Mouse (Mus musculus): ENCODE data around the gene St5. TPM values are rescaled to one million over a fixed set of nuclear protein-coding genes. Genes with fewer than 3 reads are reported as not detected.

Gene St5
- polyA plus RNA-seq, 1 experiment from 2014 or later, result 25.3 TPM

DNA sequence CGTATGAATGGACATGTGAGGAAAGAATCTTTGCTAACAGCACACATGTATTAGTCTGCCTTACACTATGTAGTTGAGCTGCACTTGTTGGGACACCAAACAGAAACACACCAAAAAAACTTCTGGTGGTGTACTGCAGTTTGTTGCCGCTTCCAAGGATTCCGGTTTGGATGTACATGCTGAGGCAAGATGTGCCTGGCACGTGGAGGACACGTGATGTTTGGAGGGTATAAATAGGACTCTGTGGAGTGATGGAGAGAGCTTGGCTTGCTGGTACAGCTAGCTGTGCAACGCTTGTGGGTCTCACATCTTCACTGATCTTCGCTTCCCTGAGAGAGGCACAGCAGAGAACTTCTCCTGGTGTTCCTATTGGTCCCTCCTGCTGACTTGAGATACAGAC is 129.2 kb downstream of the St5 start:
- Histone ChIP-seq H3K9me3 (replicated peaks) (no peaks in the 10 kb centered on the region), H3K4me3 (no peak overlapping the region), H3K4me2 (no peak overlapping the region), H3K9ac (no peak overlapping the region), H3K27me3 (replicated peaks) (no peaks in the 10 kb centered on the region), H3K27ac (no peak overlapping the region), H3K36me3 (peaks cover 2% of the 10 kb centered on the region; the same call in 1 of the 2 replicates), H3K4me1 (peaks cover 12% of the 10 kb centered on the region)
- 85% methylated on average over 7 of the region's 7 CpGs for WGBS (ENCODE audit: insufficient replicate concordance)
- ATAC-seq, result no peak

DNA sequence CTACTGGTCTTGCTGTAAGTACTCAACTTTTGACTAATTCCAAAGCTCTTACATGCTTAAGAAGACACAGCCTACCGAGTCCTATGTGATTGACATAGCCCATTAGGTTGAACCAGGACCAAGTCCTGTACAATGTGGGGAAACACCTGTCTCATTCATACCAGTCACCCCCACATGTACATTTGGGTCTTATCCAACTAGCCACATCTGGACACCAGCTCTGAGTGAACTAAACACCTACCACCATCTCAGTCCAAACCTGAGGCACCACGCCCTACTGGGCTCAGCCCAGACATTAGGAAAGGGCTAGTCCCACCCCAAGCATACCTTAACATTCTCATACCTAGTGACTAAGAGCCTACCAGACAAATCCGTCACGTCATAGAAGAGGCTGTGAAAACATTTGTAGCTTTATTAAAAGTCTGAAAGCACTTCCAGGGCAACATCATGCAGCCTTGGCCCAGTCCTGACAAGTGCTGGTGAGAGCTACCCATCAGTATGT is 135.0 kb downstream of the St5 start:
- Histone ChIP-seq H3K4me3 (no peak overlapping the region), H3K36me3 (peaks cover 18% of the 10 kb centered on the region; the same call in 1 of the 2 replicates), H3K9ac (no peak overlapping the region), H3K27ac (no peak overlapping the region), H3K9me3 (replicated peaks) (no peaks in the 10 kb centered on the region), H3K4me1 (peaks cover 18% of the 10 kb centered on the region), H3K27me3 (replicated peaks) (no peaks in the 10 kb centered on the region), H3K4me2 (no peak overlapping the region)
- ATAC-seq, result no peak; the same call in 1 of the 2 replicates
- WGBS (ENCODE audit: insufficient replicate concordance), result 78% methylated on average over 4 of the region's 4 CpGs

DNA sequence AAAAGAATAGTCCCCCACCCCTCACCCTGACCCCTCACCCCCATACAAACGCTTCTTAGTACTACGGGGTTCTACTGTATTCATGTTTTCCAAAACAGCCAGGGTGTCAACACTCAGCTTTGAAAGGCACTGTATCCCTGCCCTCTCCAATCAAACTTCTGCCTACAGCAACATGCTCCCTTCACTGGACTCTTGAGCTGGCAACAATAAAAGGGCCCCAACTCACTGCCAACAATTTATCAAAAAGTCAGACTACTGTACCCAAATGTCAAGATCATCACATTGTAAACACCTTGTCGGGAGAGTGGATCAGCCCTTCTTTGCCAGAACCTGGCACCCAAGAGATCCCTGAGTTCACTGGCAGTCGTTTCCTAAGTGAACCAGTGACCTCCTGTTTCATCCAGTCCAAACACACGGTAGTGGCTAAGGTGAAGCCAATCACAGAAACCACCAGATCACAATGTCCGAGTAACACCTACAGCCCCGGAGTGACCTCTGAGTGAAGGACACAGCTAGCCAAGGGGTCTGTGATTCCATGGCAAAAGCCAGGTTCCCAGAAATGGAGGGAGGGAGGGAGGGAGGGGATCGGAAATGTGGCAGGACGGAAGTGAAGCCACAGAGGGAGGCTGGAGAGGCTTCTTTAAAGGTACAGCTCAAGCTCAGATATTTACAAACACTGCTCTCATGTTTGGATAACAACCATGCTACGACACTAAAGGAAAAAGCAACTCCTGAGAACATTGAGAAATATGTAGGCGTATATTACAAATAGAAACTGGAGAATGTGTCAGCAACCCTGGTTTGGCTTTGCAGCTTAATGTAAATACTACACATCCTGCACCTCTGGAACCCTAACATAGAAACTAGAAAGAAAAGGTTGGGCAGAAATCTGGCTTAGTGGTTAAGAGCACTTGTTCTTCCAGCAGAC is 136.3 kb downstream of the St5 start:
- no peak overlapping the region for H3K27ac ChIP-seq
- ATAC-seq, result no peak
- H3K9ac ChIP-seq, result no peak overlapping the region
- 61% methylated on average over 11 of the region's 11 CpGs for WGBS (ENCODE audit: insufficient replicate concordance)
- no peaks in the 10 kb centered on the region for H3K27me3 ChIP-seq (replicated peaks)
- no peak overlapping the region for H3K4me3 ChIP-seq
- no peaks in the 10 kb centered on the region for H3K9me3 ChIP-seq (replicated peaks)
- peaks cover 18% of the 10 kb centered on the region; the same call in 1 of the 2 replicates for H3K36me3 ChIP-seq
- no peak overlapping the region for H3K4me2 ChIP-seq
- H3K4me1 ChIP-seq, result peaks cover 31% of the 10 kb centered on the region

DNA sequence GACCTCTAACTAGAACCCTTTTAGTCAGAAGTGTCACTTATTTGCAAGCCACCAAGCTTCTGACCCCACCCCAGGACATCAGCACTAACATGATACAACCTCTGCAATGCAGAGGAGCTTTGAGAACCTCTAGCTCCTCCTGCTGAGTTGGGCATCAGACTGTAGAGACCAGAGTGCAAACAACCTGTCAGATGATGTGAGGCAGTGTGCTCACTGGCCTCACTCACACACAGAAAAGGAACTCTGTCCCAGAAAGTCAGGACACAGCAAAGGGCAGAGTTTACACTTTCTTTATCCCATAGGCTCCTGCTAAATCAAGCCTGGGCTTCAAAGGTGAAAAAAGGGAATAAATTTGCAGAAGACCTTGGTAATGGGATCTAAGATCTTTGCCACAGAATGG is 137.1 kb downstream of the St5 start:
- peaks cover 39% of the 10 kb centered on the region for H3K4me1 ChIP-seq
- no peaks in the 10 kb centered on the region for H3K9me3 ChIP-seq (replicated peaks)
- peaks cover 18% of the 10 kb centered on the region; the same call in 1 of the 2 replicates for H3K36me3 ChIP-seq
- H3K9ac ChIP-seq, result no peak overlapping the region
- H3K4me3 ChIP-seq, result no peak overlapping the region
- ATAC-seq, result no peak
- no peaks in the 10 kb centered on the region for H3K27me3 ChIP-seq (replicated peaks)
- no peak overlapping the region for H3K4me2 ChIP-seq
- no peak overlapping the region for H3K27ac ChIP-seq

DNA sequence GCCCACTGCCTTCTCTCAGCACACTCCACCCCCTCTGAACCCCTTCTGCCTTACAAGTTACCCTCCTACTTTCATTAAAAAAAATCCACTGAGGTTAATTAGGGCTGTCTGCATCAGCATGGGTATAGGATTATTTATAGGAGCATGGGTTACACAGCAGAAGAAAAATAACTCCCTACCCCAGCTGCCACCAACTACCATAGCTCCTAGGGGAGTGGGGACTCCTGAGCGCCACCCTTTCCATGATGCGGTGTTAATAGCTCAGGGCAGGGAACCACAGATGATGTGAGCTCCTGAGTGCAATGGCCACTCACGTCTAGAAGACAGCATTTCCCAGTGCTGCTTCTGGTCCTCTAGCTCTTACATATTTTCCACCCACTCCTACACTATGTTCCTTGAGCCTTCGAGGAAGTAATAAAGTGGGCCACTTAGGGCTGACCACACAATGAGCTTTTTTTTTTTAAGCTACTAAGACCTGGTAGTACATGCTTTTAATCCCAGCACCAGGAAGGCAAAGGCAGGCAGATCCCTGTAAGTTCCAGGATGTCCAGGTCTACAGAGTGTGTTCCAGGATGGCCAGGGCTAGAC is 139.5 kb downstream of the St5 start:
- 66% methylated on average over 4 of the region's 4 CpGs for WGBS (ENCODE audit: insufficient replicate concordance)
- Histone ChIP-seq H3K4me2 (no peak overlapping the region), H3K4me3 (no peak overlapping the region), H3K27ac (no peak overlapping the region), H3K27me3 (replicated peaks) (no peaks in the 10 kb centered on the region), H3K9ac (no peak overlapping the region), H3K9me3 (replicated peaks) (no peaks in the 10 kb centered on the region), H3K36me3 (peaks cover 15% of the 10 kb centered on the region; the same call in 1 of the 2 replicates), H3K4me1 (peaks cover 38% of the 10 kb centered on the region)
- ATAC-seq, result no peak

DNA sequence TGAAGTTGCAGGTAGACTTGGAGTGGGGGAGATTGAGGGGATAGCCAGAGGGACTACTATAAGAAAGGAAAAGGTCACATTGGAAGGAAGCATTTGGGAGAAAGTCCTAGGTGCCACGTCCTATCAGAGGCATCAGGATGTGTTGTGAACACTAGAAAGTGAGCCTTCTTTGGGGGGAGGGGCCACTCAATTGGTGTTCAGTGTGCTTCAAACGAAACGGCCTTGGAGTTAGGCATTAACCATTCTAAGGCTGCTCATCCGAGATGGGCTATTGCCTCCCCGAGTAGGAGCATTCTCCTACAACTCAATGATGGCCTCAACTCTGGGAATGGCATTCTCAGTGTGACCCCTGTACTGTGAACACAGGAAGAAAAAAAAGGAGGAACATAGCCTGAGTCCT is 140.7 kb downstream of the St5 start:
- H3K36me3 ChIP-seq, result peaks cover 15% of the 10 kb centered on the region; the same call in 1 of the 2 replicates
- H3K4me3 ChIP-seq, result no peak overlapping the region
- H3K4me1 ChIP-seq, result peaks cover 30% of the 10 kb centered on the region
- H3K9ac ChIP-seq, result no peak overlapping the region
- ATAC-seq, result no peak
- H3K9me3 ChIP-seq (replicated peaks), result no peaks in the 10 kb centered on the region
- H3K27ac ChIP-seq, result peak overlapping the region; percentile 36
- peak overlapping the region; percentile 12; the same call in 1 of the 2 replicates for H3K4me2 ChIP-seq
- 35% methylated on average over 5 of the region's 5 CpGs for WGBS (ENCODE audit: insufficient replicate concordance)
- no peaks in the 10 kb centered on the region for H3K27me3 ChIP-seq (replicated peaks)

DNA sequence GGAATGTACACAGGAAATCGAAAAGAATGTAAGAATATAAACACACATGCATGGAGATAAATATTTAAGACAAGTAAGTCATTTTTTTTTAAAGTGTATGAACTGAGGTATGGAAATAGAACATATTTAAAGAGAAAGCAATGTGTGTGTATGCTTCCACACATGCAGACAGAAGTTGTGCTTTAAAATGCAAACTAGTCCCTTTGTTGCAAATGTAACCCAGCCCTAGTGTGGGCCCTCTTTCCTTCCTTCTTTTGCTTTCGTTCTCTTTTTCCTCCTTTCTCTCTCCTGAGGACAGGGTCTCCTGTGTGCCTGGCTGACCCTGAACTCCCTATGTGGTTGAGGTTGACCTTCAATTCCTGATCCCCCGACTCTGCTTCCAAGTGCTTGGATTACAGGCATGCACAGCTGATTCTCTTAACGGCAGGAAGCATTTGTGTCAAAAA is 141.2 kb downstream of the St5 start:
- Histone ChIP-seq H3K36me3 (peaks cover 15% of the 10 kb centered on the region; the same call in 1 of the 2 replicates), H3K4me2 (peak overlapping the region; percentile 12; the same call in 1 of the 2 replicates), H3K9ac (no peak overlapping the region), H3K9me3 (replicated peaks) (no peaks in the 10 kb centered on the region), H3K4me1 (peaks cover 25% of the 10 kb centered on the region), H3K27me3 (replicated peaks) (no peaks in the 10 kb centered on the region), H3K27ac (peak overlapping the region; percentile 36; the same call in 1 of the 2 replicates), H3K4me3 (no peak overlapping the region)
- no peak for ATAC-seq
- whole genome bisulfite sequencing (ENCODE audit: insufficient replicate concordance), result 35% methylated on average over 4 of the region's 4 CpGs

DNA sequence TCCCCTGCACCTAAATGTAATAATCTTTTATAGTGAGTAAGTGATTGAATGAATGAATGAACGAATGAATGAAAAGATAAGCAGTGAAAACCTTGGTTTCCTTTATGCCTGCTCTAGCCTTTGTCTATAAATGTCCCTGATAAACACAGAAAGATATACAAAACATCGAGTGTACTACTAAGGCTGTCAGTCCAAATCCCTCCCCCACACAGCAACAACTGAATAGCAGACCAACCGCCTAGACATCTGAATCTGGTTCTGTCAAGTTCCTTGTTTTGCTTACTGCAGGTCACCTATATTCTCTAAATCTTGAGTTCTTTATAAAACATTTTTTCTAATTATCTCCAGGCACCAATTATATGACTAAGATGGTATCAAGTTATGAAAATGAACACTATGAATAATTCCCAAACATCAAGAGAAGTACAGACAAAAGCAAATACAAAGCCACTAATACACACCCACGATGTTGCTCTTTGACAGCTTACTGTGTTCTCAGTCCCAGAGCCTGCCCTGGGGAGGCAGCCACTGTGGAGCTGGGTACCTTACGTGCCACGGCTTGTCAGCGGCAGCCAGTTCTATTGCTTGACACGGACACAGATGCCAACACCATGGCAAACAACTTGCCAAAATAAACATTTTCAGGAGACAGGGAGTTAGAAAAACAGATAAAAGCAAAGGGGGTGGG is 141.8 kb downstream of the St5 start:
- Histone ChIP-seq H3K4me2 (no peak overlapping the region), H3K27ac (no peak overlapping the region), H3K36me3 (peaks cover 17% of the 10 kb centered on the region; the same call in 1 of the 2 replicates), H3K4me3 (no peak overlapping the region), H3K9ac (no peak overlapping the region), H3K27me3 (replicated peaks) (no peaks in the 10 kb centered on the region), H3K9me3 (replicated peaks) (no peaks in the 10 kb centered on the region), H3K4me1 (peaks cover 24% of the 10 kb centered on the region)
- no peak for ATAC-seq
- 49% methylated on average over 8 of the region's 8 CpGs for WGBS (ENCODE audit: insufficient replicate concordance)

DNA sequence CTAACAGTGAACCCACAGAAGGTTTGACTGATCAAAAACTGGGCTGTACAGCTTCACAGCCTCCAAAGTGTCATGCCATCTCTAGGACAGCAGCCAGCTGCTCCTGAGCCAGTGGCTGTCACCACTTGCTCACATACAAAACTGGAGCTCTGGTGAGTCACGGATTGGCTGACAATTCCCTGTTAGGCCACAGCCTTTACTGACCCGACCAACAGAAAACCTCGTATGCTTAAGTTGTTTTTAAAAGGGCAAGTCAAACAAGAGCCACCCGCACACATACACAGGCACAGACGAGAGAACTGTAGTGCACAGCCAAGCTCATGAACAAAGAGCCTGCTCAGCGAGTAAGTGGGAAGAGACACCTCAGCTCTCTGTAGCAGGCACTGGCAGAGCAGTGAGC is 143.9 kb downstream of the St5 start:
- Histone ChIP-seq H3K27me3 (replicated peaks) (no peaks in the 10 kb centered on the region), H3K27ac (no peak overlapping the region), H3K9me3 (replicated peaks) (no peaks in the 10 kb centered on the region), H3K4me2 (no peak overlapping the region), H3K9ac (no peak overlapping the region), H3K4me1 (peaks cover 24% of the 10 kb centered on the region), H3K36me3 (peaks cover 18% of the 10 kb centered on the region; the same call in 1 of the 2 replicates), H3K4me3 (no peak overlapping the region)
- no peak for ATAC-seq
- 68% methylated on average over 6 of the region's 6 CpGs for WGBS (ENCODE audit: insufficient replicate concordance)

DNA sequence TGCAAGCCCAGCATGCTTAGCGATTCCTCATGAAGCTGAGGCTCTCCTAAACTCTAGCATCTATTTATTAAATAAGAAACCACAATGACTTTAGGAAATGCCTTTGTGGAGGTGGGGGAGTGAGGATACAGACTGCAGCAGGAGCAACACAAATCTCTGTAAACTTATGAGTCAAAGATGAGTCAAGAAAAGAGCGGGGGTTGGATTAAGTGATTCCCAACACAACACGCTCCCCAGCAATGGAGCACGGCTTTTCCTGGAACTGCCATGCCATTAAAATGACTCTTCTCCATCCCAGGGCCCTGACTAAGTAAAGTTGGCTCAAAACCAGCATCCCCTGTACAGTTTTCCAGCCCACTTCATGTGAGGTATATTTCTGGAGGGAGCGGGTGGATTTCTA is 156.7 kb downstream of the St5 start:
- Histone ChIP-seq H3K27ac (no peak overlapping the region), H3K4me2 (no peak overlapping the region), H3K27me3 (replicated peaks) (no peaks in the 10 kb centered on the region), H3K9ac (no peak overlapping the region), H3K9me3 (replicated peaks) (no peaks in the 10 kb centered on the region), H3K36me3 (peaks cover 44% of the 10 kb centered on the region), H3K4me1 (no peaks in the 10 kb centered on the region; the same call in 1 of the 2 replicates), H3K4me3 (no peak overlapping the region)
- WGBS (ENCODE audit: insufficient replicate concordance), result 79% methylated on average over 5 of the region's 5 CpGs
- ATAC-seq, result no peak

DNA sequence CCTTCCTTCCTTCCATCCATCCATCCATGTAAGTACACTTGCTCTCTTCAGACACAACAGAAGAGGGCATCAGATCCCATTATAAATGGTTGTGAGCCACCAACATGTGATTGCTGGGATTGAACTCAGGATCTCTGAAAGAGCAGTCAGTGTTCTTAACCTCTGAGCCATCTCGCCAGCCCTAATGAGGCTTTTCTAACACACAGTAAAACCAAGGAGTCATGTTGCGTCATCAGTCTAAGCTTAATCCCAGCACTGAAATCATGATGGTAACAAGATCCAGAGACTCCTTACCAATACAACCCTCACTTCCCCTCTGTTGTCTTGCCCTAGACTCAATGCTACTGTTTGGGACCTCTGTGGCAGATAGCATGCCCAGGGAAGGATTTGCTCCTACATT is 157.2 kb downstream of the St5 start:
- WGBS (ENCODE audit: insufficient replicate concordance), result 77% methylated on average over 2 of the region's 2 CpGs

More for the DNA sequence above, 157.2 kb downstream of the St5 start:
- ATAC-seq, result no peak
- Histone ChIP-seq H3K9me3 (replicated peaks) (no peaks in the 10 kb centered on the region), H3K4me3 (no peak overlapping the region), H3K4me1 (no peaks in the 10 kb centered on the region; the same call in 1 of the 2 replicates), H3K4me2 (no peak overlapping the region), H3K36me3 (peaks cover 46% of the 10 kb centered on the region), H3K27me3 (replicated peaks) (no peaks in the 10 kb centered on the region), H3K9ac (no peak overlapping the region), H3K27ac (no peak overlapping the region)
